Mouse (Mus musculus): Measurements from ENCODE around the gene Gm39115.

GRCm38 (mm10) chr7:142094301-142095143 lies 41.3 kb downstream of the Gm39115 start:
- TF ChIP-seq CTCF (IDR thresholded peaks at IDR 0.05; ENCODE audit: control insufficient read depth, insufficient read depth, low read length) = no peak
- peak; percentile 8; the same call in 1 of the 2 replicates for TF ChIP-seq POLR2A (IDR thresholded peaks at IDR 0.05; ENCODE audit: borderline replicate concordance, control insufficient read depth, low read depth, low read length)
